Mouse (Mus musculus): ENCODE data around the gene Wdr86.
"Not testable (repeated sequence)": the region's sequence is repeated elsewhere in the genome, so short reads cannot be mapped to it uniquely, and the experiment has no call there.

The Wdr86 gene

DNA sequence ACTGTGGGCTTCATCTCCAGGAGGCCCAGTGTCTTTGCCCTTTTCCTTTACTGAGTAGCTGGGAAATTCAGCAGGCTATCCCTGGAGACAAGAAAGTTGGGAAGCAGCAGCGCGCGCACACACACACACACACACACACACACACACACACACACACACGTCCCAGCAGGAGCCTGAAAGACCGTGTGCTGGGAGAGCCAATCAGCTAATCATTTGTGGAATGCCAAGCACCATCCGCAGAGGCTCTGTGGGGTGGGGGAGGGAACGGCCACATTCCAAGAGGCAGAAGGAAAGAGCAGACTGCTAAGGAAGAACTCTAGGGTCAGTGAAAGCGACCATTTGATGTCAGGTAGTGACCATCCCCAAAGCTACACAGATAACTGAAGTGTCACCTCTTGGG lies 2.6 kb upstream of the Wdr86 start:
- DNase-seq (ENCODE audit: low read depth, low spot score): no peak

DNA sequence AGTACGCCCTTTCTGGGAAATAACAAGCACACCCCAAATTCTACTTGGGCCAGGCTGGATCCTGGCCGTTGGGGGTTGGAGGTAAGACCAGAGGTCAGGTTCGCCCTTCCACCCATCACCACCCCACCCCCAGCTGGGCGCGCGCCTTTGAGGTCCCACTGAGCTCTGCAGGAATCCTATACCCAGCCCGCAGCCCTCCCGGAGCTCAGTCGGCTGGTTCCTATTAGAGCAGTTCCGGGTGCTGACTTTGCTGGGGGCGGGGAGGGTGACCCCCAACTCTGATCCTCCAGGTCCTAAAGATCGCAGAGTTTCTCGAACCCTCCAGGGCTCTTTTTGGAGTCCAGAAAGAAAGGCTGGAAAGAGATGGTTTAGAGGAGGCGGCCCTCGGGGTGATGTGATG lies 459 bp upstream of the Wdr86 start:
- DNase-seq (ENCODE audit: low read depth, low spot score): no peak

DNA sequence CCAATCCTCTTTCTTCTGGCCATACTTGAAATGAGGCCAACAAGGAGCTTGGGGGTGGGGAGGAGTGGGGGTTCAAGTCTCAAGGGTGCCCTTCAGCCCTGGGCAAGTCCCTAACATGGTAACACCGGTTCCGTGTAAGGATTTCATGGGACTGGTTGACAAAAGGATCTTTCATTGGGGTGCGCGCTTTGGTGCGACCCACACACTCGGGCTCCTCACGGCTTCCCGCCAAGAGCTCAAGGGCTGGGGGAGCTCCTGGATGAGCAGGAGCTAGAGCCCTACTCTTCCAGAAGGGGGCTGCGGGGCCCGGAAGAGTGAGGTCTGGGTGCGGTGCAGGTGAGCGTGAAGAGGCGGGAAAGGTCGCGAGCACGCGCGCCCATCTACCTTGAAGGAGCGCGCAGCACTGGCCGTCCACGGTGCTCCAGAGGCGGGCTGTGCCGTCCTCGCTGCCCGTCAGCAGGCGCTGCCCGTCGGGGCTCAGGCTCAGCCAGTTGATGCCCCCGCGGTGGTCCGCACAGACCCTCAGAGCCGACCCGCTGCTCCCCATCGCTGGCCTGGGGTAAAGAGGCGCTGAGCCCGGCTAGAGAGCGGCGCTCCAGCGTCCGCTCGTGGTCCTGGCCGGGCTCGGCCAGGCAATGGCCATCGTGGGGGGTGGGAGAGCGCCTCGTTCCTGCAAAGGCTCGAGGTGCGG lies 585 bp downstream of the Wdr86 start:
- DNase-seq (ENCODE audit: low read depth, low spot score): no peak

DNA sequence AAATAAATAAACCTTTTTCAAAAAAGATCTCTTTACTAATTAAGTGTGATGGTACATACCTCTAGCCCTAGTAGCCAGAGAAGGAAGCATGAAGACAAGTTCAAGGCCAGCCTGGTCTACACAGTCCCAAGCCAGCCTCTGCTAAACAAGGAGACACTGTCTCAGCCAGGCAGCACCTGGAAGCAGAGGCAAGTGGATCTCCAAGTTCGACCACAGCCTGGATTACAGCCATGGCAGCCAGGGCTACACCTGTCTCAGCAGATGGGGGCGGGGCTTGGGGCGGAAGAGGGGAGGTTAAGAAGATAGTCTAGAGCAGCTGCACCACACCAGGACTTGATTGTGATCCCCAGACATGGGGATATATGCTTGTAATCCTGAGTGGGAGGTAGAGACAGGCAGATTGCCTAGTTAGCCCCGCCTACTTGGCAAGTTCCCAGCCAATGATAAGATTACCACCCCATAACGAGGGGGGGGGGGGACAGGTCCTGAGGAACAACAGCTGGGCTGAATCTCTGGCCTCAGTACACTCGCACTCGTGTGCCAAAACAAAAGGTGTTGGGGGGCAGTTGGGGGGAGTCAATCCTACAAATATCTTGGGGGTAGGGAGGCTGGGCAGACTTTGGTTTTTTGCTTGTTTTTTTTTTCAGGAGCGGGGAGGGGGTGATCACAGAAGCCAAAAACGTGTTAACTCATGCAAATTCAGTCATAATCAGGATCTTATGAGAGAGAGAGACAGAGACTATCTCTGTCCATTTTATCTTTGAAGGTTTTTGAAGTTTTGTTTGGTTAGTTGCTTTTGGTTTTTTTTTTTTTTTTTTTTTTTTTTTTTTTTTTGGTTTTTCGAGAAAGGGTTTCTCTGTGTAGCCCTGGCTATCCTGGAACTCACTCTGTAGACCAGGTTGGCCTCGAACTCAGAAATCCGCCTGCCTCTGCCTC lies 3.4 kb downstream of the Wdr86 start:
- DNase-seq (ENCODE audit: low read depth, low spot score): no peak

DNA sequence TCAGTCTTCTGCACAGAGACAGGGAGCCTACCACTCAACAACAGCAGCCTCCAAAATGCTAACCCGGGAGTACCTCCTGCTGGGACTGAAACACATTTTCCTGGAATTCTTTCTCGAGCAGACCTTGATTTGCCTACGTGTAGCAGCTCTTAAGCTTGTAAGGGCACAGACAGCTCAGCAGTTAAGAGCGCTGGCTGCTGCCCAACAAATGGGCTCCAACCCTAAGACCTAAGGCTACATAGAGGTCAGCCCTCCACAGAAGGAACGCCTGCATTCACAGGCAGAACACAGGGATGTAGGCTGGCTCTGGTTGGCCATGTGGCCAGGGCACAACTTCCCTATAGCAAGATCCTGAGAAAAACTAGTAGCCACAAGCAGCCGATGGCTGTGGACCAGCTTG lies 4.6 kb downstream of the Wdr86 start:
- no peak for DNase-seq (ENCODE audit: low read depth, low spot score)

DNA sequence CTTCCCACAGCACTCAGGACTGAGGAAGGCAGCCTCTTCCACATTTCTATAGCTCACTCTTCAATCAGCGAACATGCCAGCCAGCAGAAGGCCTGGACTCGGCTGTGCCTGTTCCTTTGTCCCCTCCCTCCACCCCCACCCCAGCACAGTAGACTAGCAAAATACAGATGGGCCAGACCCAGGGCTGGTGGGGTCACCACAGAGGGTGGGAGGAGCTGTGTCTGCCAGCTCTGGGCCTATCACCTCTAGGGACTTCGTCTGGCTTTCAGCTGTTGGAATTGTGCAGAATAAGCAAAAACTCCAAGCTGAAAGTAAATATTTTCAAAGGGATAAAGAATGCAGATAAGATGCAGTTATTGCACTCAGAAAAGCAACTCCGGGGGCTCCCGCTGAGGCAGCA lies 5.7 kb downstream of the Wdr86 start:
- DNase-seq (ENCODE audit: low read depth, low spot score): no peak

DNA sequence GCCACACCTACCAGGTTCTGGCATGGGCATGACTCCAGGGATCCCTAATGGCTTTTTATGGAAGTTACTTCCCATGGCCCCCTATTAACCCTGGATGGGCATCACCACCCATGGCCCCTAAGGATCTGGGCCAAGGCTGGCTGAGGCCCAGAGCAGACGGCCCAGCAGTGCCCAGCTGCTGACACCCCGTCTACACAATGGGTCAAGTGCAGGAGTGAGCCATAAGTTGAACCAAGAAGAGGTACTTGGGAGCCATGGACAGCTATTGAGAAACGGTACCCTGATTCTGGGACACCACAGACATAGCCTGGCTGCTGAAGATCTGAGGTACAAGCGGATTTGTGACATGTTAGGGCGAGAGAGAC lies 6.3 kb downstream of the Wdr86 start:
- DNase-seq (ENCODE audit: low read depth, low spot score): no peak

DNA sequence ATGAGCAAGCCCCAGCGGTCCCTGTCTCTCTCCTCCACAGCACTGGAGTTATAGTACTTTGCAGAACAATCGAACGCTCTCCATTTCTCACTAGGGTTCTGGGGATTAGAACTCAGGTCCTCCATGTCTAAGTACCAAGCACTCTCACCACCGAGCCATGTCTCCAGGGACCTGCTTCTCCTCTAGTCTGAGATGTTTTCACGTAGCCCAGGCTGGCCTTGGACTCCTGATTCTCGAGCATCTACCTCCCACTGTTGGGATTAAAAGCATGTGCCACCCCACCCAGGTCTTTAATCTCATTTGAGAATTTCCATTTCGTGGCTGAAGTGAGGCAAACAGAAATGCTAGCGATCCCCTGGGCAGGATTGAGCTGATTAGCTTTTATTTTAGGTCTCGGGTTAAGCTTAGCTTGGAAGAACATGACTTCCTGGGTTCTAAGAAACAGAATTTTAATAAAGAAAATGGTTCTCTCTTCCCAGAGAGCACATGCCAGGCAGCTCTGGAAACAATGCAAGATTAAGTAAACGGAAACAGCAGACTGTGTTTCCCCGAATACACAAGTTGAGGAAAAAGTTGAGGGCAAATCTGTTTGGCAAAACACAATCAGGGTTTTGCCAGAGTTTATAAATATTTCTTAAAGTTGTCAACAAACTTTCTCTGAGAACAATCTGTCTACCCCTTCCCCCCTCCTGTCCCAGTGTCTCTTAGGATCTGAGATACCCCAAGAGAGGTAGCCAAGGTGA lies 6.8 kb downstream of the Wdr86 start:
- DNase-seq (ENCODE audit: low read depth, low spot score): no peak

DNA sequence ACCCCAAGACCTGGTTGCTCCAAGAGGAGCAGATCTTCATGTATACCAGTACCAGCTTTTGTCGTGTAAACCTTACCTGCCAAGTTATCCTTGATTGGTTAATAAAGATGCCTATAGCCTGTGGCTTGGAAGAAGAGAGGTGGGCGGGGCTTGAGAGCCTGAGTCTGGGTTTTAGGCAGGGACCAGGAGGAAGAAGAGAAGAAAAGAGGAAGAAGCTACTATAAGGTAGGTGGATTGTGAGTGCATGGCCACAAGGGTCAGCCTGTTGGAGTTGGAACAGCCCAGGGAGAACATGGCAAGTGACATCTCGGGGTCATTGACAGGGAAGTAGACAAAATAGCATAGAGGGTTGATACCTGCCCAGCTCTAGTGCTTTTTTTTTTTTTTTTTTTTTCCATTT lies 10.7 kb downstream of the Wdr86 start:
- no peak for DNase-seq (ENCODE audit: low read depth, low spot score)

DNA sequence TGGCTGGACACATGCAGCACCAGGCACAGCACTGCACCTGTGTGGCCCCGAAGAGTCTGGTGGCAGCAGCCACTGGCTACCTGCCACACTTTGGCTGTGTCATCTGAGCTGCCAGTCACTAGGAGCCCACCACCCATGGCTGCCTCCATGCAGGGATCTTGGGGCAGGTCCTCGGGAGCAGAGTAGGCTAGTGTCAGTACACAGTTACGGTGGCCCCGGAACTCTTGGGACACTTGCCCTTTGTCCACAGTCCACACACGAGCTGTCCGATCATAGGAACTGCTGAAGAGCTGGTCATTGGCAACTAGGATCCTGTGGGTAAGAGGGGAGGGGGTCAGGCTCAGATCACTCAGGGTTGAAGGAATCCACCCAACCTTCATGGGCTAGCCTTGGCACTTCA lies 12.5 kb downstream of the Wdr86 start:
- DNase-seq (ENCODE audit: low read depth, low spot score): no peak

DNA sequence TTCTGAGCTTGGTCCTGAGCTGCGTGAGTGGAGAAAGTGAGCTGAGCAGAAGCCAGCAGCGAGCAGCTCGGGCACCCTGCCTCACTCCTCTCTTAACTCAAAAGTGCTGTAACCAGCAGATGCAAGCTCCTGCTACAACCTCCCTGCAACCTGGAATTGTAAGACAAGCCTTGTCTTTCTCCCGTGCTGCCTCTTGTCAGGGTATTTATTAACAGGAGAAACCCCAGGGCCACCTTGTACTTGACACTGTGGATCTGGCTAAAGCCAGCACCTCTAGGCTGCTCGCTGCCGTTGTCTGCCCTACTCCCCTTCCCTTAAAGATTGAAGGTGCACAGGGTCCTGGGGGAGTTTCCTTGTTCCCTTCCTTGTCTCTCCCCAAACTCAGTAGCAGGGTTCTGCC lies 16.5 kb downstream of the Wdr86 start:
- DNase-seq (ENCODE audit: low read depth, low spot score): no peak

DNA sequence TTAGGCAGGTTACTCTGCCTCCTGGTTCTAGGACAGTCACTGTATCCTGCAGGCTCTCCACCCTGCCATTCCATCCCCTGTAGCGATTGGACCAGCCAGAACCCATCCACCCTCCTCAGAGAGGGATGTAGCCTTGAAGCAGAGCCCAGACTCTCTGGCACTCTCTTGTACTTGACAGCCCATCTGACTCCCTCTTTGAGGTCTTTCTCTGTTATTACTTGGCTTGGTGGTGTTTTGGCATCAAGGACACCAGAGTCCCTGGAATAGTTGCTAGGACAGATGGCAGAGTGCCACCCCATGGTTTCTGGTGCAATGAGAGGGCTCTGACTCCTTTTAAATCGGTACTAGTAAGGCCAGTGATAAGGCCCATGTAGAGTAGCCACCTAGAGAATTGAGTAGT lies 17.3 kb downstream of the Wdr86 start:
- no peak for DNase-seq (ENCODE audit: low read depth, low spot score)

DNA sequence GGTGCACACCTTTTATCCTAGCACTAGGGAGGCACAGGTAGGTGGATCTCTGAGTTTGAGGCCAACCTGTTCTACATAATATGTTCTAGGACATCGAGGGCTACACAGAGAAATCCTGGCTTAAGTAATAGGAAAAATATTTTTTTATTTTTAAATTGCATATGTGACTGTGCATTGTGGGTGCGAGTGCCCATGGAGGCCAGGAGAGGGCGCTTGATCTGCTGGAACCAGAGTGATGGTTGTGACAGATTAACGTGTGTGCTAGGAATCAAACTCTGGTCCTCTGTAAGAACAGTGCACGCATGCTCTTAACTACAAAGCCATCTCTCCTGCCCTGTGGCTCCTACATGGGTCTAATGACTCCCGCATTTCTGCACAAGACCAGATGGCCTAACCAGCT lies 18.9 kb downstream of the Wdr86 start:
- no peak for DNase-seq (ENCODE audit: low read depth, low spot score)

DNA sequence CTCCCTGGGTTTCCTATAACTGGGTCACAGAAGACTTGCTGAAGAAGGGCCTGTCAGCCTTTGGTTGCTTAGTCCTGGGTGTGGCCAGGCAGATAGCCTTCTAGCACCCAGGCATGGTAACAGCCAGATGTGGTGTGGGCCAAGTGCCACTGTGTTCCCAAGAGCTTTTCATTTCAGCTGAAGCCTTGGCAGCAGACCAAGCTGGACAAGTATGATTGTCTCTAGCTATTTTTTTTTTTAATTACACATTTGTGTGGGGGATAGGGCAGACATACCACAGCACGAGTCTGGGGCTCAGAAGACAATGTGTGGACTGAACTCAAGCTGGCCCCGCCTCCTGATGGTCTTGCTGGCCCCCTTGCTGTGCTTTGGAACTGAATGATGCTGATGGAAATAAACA lies 20.6 kb downstream of the Wdr86 start:
- no peak for DNase-seq (ENCODE audit: low read depth, low spot score)

DNA sequence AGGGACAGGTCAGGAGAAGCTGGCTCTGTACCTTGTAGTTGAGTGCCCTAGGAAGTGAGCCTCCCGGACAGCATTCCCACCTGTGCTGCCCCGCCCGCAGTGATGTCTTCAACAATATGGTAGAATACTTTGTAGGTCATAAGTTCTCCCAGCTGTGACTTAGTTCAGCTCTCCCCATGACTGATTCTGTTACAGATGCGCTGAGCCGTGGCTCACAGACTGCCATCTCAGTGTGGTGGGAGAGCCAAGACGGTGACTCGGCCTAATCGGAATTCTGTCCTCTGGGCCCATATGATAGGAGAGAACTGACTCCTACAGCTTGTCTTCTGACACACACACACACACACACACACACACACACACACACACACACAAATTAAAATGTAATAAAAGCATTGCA lies 25.9 kb downstream of the Wdr86 start:
- DNase-seq (ENCODE audit: low read depth, low spot score): no peak

DNA sequence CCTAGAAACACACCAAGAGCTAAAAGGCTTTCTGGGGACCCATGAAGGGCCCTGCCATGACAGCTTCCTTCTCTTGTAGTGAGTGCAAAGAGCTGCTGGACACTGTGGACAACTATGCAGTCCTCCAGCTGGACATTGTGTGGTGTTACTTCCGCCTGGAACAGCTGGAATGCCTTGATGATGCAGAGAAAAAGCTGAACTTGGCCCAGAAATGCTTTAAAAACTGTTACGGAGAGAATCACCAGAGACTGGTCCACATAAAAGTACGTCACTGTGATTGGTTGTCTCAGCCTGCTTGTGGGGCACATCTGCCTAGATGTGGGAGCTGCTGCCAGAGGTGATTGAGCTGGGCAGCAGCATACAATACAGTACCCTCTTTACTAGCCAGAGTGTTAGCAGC lies 29.3 kb downstream of the Wdr86 start:
- no peak for DNase-seq (ENCODE audit: low read depth, low spot score)

DNA sequence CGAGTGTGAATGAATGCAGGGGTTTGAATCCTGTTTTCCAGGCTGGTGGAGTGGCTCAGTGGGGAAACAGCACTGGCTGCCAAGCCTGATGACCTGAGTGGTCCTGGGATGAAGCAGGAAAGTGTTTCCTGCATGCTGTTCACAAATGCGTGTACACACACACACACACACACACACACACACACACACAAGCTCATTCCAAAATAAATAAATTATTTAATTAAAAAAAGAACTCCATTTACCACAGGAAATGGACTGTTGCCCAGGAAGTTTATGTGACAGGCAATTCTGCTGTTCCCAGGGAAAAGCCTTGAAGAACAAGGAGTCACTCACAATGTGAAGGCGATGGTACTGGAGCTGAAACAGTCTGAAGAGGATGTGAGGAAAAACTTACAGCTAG lies 33.8 kb downstream of the Wdr86 start:
- DNase-seq (ENCODE audit: low read depth, low spot score): no peak

DNA sequence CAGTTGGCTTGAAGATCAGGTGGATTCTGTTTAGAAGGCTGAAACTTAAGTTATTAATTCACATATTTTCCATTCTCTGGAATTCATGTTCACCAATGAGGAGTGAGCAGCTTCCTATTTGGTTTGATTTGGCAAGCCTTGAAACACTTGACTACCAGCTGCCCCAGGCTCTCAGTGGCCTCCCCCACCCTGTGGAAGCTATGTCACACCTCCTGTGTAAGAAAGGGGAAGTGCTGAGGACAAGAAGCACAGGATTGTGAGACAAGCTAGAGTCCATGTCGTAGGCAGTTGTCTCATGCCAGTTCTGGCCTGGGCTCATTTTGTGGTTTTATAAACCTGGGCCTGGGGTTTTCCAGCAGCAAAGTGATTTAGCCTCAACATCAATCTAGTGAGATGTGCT lies 42.8 kb downstream of the Wdr86 start:
- no peak for DNase-seq (ENCODE audit: low read depth, low spot score)

DNA sequence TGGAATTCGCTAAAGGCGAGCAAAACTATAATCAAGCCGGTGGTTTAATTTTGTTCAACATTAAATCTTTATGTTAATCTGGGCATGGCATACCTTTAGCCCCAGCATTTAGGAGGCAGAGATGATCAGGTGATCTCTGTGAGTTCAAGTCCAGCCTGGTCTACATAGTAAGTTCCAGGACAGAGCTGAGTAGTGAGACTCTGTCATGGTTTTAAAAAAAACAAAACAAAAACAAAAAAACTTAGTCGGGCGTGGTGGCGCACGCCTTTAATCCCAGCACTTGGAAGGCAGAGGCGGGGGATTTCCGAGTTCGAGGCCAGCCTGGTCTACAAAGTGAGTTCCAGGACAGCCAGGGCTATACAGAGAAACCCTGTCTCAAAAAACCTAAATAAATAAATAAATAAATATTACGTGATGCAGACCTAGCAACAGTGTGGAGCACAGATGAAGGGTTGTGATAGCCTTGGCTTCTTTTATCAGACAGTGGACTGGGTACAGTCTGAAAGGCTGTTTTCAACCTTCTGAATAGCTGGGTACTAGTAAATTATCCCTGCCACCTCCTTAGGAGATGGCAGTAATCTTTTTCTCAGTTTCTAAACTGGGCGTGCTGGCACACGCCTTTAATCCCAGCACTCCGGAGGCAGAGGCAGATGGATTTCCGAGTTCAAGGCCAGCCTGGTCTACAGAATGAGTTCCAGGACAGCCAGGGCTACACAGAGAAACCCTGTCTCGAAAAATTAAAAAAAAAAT lies 43.7 kb downstream of the Wdr86 start:
- not testable (repeated sequence) for DNase-seq (ENCODE audit: low read depth, low spot score)

DNA sequence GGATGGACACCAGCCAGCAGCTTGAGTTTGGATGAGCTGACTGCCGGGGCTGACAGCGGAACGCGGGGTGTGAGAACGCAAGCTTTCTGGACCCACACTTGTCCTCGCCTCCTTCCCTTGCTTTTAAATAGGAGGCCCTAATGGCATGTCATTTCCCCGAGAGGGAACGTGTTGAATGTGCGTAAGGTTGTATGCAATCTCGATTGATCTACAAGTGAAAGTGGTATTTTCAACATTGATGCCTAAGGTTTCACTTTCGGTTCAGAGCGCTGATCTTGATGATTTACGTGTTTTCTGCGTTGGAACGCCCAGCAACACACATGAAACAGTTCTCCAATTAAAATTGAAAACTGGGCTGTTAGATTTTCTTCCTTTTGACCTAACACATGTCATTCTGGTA lies 44.4 kb downstream of the Wdr86 start:
- peak; percentile 28 for DNase-seq (ENCODE audit: low read depth, low spot score)

DNA sequence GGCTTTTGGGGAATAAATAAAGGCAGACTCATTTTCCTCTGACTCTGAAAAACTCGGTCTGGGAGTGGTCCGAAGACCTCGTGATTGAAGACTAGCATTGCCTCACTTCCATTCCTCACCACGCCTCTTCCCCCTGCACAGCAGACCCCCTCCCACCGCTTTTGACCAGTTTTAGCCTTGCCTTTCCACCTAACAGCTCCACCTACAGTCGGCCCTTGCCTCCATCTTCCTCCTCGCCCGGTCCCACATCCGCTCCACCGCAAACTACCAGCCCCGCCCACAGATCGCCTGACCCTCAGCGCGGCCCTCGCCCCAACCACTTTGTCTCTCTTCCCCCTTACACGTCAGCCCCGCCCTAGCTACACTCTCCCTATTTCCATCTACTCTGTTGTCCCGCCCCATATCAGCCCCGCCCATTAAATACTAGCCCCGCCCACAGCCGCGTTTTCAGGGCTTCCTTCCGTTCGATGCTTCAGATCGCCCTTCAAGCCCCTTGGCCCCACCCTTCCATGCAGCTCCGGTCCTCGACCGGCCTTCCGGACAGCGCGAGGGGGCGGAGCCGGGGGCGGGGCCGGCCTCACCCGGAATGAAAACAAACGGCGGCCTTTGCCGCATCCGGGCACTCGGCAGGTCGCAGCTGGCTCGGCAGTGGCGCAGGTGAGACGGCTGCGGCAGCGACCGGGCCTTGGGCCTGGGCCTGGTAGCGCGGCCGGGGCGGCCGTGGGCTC lies 45.0 kb downstream of the Wdr86 start, which contains the start of gene Nub1:
TSS of gene Nub1 (plus strand) at position 167 of the 728 bp plus-strand sequence.
- DNase-seq (ENCODE audit: low read depth, low spot score): peak; percentile 98
